Mouse (Mus musculus) spleen, adult 2 months (tissue): ENCODE data around the gene Vamp8.

Experiments used
- CTCF ChIP-seq: fragments of 200-500 bp; IDR thresholded peaks from 2 replicates; pipeline ENCODE4 v1.5.1; 2011; ENCODE audit warnings: mild to moderate bottlenecking, inconsistent platforms; ENCODE audit not compliant: insufficient read depth, insufficient read length, insufficient replicate concordance; ENCODE audit errors: extremely low read depth
- POLR2A ChIP-seq: fragments of 200-500 bp; IDR thresholded peaks from 2 replicates; pipeline ENCODE4 v1.6.1; 2011; ENCODE audit warnings: low read depth, low read length, inconsistent platforms

- TF ChIP-seq CTCF: peak; percentile 65
- TF ChIP-seq POLR2A: peak; percentile 99
Observed at GRCm38 (mm10) chr6:72439355-72440185, 49.1 kb upstream of the Vamp8 start, which contains the start of gene Mat2a.
